Mouse (Mus musculus): Measurements from ENCODE around the gene Lce1m. TPM values are rescaled to one million over a fixed set of nuclear protein-coding genes. Genes with fewer than 3 reads are reported as not detected.

The Lce1m gene
- total and polyA plus RNA-seq, 3 experiments: 0.38 TPM; not detected in 2

DNA sequence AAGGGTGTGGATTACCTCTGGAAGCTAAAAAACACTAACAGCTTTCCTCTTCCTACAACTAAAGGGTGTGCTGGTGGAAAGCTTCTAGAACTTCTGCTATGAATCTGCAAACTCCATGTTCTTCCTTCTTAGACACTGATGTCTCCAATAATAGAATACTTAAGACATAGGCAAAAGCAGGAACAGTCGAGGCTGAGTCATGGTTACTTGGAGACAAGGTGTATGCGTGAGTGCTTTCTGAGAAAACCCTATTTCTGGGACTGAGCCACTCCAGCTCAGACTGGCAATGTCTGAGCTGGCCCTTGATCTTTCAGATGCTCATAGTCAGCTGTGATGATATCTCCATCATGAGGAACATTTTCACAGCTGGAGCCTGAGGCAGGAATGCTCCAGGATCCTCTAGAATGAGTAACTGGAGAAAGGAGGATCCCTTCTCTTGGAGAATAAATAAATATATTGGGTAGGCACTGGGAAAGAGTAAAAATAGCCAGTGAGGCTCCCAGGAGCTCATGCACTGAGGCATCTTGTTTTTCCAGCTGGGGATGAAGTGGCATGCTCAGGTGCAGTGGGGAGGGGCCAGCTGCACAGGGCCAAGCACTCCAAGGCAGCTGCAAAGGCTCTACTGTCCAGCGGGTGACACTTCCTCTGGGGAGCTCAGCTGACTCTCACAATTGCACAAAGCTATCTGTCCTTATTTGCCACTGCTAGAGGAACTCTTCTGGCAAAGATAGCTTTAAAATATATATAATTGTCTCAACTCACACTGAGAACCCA lies 4.7 kb upstream of the Lce1m start:
- Histone ChIP-seq H3K4me3 (ENCODE audit: low read depth, low read length) (no peak overlapping the region), H3K4me1 (ENCODE audit: insufficient read depth, low read depth, low read length) (no peaks in the 10 kb centered on the region), H3K27me3 (ENCODE audit: insufficient read depth, low read length) (no peaks in the 10 kb centered on the region), H3K36me3 (replicated peaks) (no peaks in the 10 kb centered on the region), H3K9me3 (replicated peaks) (peaks cover 2% of the 10 kb centered on the region)
- ATAC-seq (ENCODE audit: extremely low read depth, insufficient number of reproducible peaks, low FRiP score, poor library complexity, severe bottlenecking) (no peak), DNase-seq (ENCODE audit: low spot score) (no peak)
- no peak for TF ChIP-seq GATA2 (IDR thresholded peaks at IDR 0.05; ENCODE audit: borderline replicate concordance, low read depth, low read length)
- TF ChIP-seq GATA1 (IDR thresholded peaks at IDR 0.05; ENCODE audit: borderline replicate concordance, low read length): no peak

DNA sequence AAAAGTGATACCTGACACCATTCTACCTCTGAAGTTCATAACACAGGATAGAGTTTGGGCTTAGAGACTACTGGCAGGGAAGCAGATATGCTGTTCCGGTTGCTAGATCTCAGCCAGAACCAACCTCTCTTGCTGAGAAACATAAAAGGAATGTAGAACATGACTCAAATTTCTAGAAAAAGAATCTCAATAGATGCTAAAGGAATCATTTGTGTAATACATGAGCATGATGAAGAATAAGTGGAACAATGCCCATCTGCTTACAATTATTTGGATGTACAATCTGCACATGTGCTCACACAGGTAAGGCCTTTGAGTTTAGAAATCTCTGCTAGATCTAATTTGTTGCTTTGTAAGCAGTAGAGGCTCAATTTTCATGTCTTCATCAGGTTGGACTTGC lies 2.3 kb upstream of the Lce1m start:
- Histone ChIP-seq H3K36me3 (replicated peaks) (no peaks in the 10 kb centered on the region), H3K4me1 (ENCODE audit: insufficient read depth, low read depth, low read length) (no peaks in the 10 kb centered on the region), H3K4me3 (ENCODE audit: low read depth, low read length) (no peak overlapping the region), H3K9me3 (replicated peaks) (peaks cover 9% of the 10 kb centered on the region), H3K27me3 (ENCODE audit: insufficient read depth, low read length) (no peaks in the 10 kb centered on the region)
- no peak for TF ChIP-seq CTCF (IDR thresholded peaks at IDR 0.05; ENCODE audit: low read depth, low read length)
- DNase-seq (ENCODE audit: low spot score) (no peak), ATAC-seq (ENCODE audit: extremely low read depth, insufficient number of reproducible peaks, low FRiP score, poor library complexity, severe bottlenecking) (no peak)

DNA sequence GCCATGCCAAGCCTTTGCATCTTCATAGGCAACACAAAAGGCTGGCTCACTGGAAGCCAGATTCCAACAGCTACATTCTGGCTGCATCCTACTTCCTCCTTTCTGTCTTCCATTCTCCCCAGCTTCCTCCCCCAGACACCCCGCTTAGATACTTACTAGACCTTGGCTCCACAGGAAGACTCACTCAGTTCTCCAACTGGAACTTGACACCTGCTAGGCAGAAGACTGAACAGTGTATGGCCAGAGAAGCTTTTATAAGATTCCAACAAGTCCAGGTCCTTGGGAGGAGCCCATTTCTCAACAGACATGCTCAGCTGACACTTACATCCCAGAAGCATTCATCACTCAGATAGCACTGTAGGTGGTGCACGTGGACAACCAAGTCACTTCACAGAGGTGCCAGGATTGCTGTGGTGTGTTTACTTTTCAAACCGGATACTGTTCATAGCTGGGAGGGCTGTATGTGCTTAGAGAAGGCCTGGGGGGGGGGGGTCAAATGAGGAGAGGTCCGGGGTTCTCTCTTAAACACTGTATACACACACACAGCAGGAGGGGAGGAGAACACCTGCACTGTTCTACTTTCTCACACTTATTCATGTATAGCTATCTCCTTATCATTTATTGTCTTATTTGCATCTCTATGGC lies 3.3 kb downstream of the Lce1m start, which contains the start of gene Crct1:
TSS of gene Crct1 (minus strand) at position 228 of the 645 bp plus-strand sequence.
- no peak within 1 kb of the TSS for H3K4me3 ChIP-seq (ENCODE audit: low read depth, low read length)
- H3K36me3 ChIP-seq (replicated peaks): no peaks in the 10 kb centered on the region
- TF ChIP-seq GATA1 (IDR thresholded peaks at IDR 0.05; ENCODE audit: borderline replicate concordance, low read length) (no peak), GATA2 (IDR thresholded peaks at IDR 0.05; ENCODE audit: borderline replicate concordance, low read depth, low read length) (no peak), POLR2AphosphoS5 (IDR thresholded peaks at IDR 0.05; ENCODE audit: insufficient replicate concordance, low read depth, low read length) (no peak)
- DNase-seq (ENCODE audit: low spot score): no peak
- no peaks in the 10 kb centered on the region for H3K4me1 ChIP-seq (ENCODE audit: insufficient read depth, low read depth, low read length)
- H3K9me3 ChIP-seq (replicated peaks): peaks cover 24% of the 10 kb centered on the region
- ATAC-seq (ENCODE audit: extremely low read depth, insufficient number of reproducible peaks, low FRiP score, poor library complexity, severe bottlenecking): no peak
- no peaks in the 10 kb centered on the region for H3K27me3 ChIP-seq (ENCODE audit: insufficient read depth, low read length)

DNA sequence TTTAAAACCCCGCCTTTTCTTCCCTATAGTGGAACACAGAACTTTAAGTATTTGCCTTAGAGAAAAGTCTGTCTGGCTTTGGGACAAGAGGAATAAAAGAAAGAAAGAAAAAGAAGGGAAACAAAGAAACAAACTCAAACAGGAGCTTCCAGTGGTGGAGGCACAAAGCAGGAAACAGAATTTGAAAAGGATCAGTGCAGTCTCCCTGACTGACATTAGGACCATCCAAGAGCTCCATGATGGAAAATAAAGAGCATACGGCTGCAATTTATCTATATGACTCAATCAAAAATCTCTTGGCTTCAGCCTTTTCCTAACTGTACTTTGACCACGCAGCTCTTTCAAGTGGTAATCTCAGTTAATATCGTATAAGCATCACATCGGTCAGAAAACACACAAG lies 4.0 kb downstream of the Lce1m start:
- Histone ChIP-seq H3K9me3 (replicated peaks) (peaks cover 24% of the 10 kb centered on the region), H3K4me3 (ENCODE audit: low read depth, low read length) (no peak overlapping the region), H3K4me1 (ENCODE audit: insufficient read depth, low read depth, low read length) (no peaks in the 10 kb centered on the region), H3K27me3 (ENCODE audit: insufficient read depth, low read length) (no peaks in the 10 kb centered on the region), H3K36me3 (replicated peaks) (no peaks in the 10 kb centered on the region)
- ATAC-seq (ENCODE audit: extremely low read depth, insufficient number of reproducible peaks, low FRiP score, poor library complexity, severe bottlenecking): no peak
- no peak for DNase-seq (ENCODE audit: low spot score)
- no peak for TF ChIP-seq GATA2 (IDR thresholded peaks at IDR 0.05; ENCODE audit: borderline replicate concordance, low read depth, low read length)
- no peak for TF ChIP-seq POLR2AphosphoS5 (IDR thresholded peaks at IDR 0.05; ENCODE audit: insufficient replicate concordance, low read depth, low read length)
- no peak for TF ChIP-seq TAL1 (conservative IDR thresholded peaks at IDR 0.05; ENCODE audit: low read depth, low read length)
- TF ChIP-seq CTCF (IDR thresholded peaks at IDR 0.05; ENCODE audit: low read depth, low read length): no peak
- no peak for TF ChIP-seq GATA1 (IDR thresholded peaks at IDR 0.05; ENCODE audit: borderline replicate concordance, low read length)

DNA sequence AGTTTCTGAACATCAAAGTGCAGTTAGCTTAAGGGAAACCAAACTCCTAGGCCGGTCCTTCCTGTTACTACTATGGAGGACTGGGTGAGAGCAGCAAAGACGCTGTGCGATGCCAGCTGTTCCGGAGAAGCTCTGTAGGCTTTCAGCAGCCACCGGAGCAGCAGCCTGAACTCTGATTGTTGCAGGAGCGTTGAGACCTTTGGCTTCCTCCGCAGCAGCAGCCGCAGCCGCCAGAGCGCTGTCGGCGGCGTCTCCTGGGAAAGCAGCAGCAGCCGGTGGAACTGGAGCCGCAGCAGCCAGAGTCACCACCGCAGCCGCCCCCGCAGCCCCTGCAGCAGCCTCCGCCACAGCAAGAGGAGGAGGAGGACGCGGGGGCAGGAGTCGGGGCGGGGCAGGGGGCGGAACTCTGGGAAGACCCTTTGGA lies 4.5 kb downstream of the Lce1m start:
- Histone ChIP-seq H3K27me3 (ENCODE audit: insufficient read depth, low read length) (no peaks in the 10 kb centered on the region), H3K9me3 (replicated peaks) (peaks cover 24% of the 10 kb centered on the region), H3K36me3 (replicated peaks) (no peaks in the 10 kb centered on the region), H3K4me3 (ENCODE audit: low read depth, low read length) (no peak overlapping the region), H3K4me1 (ENCODE audit: insufficient read depth, low read depth, low read length) (no peaks in the 10 kb centered on the region)
- TF ChIP-seq CTCF (IDR thresholded peaks at IDR 0.05; ENCODE audit: low read depth, low read length): no peak
- TF ChIP-seq GATA1 (IDR thresholded peaks at IDR 0.05; ENCODE audit: borderline replicate concordance, low read length): no peak
- no peak for TF ChIP-seq GATA2 (IDR thresholded peaks at IDR 0.05; ENCODE audit: borderline replicate concordance, low read depth, low read length)
- no peak for TF ChIP-seq TAL1 (conservative IDR thresholded peaks at IDR 0.05; ENCODE audit: low read depth, low read length)
- no peak for TF ChIP-seq POLR2AphosphoS5 (IDR thresholded peaks at IDR 0.05; ENCODE audit: insufficient replicate concordance, low read depth, low read length)
- DNase-seq (ENCODE audit: low spot score): no peak
- ATAC-seq (ENCODE audit: extremely low read depth, insufficient number of reproducible peaks, low FRiP score, poor library complexity, severe bottlenecking): no peak

DNA sequence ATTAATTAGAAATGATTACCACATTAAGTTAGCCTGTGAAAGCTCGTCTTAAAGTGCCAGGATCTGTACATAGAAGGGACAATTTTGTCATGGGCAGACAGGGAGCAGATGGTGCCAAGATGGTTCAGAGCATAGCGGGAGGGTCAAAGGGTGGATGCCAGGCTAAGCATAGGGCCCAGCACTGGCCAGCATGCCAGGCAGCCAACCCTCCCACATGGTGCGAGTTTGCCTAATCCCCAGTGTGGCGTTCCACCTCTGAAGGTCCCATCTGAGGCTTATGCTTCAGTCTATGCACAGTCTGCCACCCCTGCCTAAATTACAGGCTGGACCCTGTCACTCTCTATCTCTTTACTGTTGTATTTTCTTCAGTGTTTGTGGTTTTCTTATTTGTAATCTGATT lies 16.0 kb downstream of the Lce1m start:
- TF ChIP-seq POLR2AphosphoS5 (IDR thresholded peaks at IDR 0.05; ENCODE audit: insufficient replicate concordance, low read depth, low read length): no peak
- no peak for TF ChIP-seq GATA2 (IDR thresholded peaks at IDR 0.05; ENCODE audit: borderline replicate concordance, low read depth, low read length)
- no peak for TF ChIP-seq CTCF (IDR thresholded peaks at IDR 0.05; ENCODE audit: low read depth, low read length)
- no peak for TF ChIP-seq TAL1 (conservative IDR thresholded peaks at IDR 0.05; ENCODE audit: low read depth, low read length)
- no peak for TF ChIP-seq GATA1 (IDR thresholded peaks at IDR 0.05; ENCODE audit: borderline replicate concordance, low read length)
- Histone ChIP-seq H3K36me3 (replicated peaks) (no peaks in the 10 kb centered on the region), H3K4me1 (ENCODE audit: insufficient read depth, low read depth, low read length) (no peaks in the 10 kb centered on the region), H3K27me3 (ENCODE audit: insufficient read depth, low read length) (no peaks in the 10 kb centered on the region), H3K4me3 (ENCODE audit: low read depth, low read length) (no peak overlapping the region), H3K9me3 (replicated peaks) (peaks cover 2% of the 10 kb centered on the region; the same call in 1 of the 2 replicates)
- DNase-seq (ENCODE audit: low spot score): no peak
- ATAC-seq (ENCODE audit: extremely low read depth, insufficient number of reproducible peaks, low FRiP score, poor library complexity, severe bottlenecking): no peak

Data from G1E (cell line).